Mouse (Mus musculus) stomach, postnatal 0 days (tissue): ENCODE results near the gene Snupn.

Experiments
- CTCF ChIP-seq: IDR thresholded peaks from 2 replicates; pipeline ENCODE4 v1.5.1; 2016; ENCODE audit warnings: antibody characterized with exemption, low read depth, mild to moderate bottlenecking, moderate library complexity
- EP300 ChIP-seq: optimal IDR thresholded peaks from 2 replicates; pipeline ENCODE3; 2016; ENCODE audit warnings: antibody characterized with exemption

DNA sequence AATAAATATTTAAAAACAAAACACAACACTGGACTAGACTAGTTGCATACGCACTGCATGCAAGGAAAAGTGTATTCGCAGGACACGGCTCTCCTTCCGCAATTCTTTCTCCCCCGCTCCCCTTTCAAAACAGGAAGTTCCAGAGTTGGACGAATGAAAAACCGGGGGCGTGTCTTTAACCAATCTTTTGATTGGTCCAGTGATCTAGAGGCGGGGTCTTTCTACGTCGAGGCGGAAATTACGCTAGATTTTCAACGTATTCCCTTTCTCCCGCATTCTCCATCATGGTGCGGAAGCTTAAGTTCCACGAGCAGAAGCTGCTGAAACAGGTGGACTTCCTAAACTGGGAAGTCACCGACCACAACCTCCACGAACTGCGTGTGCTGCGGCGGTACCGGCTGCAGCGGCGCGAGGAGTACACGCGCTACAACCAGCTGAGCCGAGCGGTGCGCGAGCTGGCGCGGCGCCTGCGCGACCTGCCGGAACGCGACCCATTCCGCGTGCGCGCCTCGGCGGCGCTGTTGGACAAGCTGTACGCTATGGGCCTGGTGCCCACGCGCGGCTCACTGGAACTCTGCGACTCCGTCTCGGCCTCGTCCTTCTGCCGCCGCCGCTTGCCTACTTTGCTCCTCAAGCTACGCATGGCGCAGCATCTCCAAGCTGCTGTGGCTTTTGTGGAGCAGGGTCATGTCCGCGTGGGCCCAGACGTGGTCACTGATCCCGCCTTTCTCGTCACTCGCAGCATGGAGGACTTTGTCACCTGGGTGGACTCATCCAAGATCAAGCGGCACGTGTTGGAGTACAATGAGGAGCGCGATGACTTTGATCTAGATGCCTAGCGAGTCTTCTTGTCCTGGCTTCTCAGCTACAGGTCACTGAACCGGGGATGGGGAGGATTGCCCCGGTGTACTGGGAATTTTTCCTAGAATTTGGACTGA lies 13.2 kb upstream of the Snupn start, which contains the start of gene Imp3:
- TF ChIP-seq CTCF (peak; percentile 59), EP300 (no peak)
